In the genomic region with DNA sequence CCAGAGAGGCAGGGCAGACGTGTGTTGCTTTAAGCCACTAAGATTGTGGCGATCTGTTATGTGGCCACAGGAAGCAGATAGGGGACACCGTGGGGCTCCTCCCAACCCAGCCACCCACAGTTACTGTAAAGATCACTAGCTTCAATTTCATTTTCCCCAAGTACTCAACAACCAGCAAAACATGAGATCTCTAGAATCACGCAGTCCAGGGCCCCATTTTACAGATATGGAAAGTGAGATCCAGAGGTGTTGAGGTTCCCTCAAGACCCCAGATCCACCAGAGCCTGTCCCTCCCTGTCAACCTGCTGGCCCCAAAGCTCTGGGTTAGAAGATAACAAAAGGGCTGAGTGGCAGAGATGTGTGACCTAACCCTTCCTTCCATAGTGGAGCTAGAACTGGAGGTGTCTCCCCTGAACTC, we compare ENCODE assay signal across 23 mouse cellular contexts. TPM values are rescaled to one million over a fixed set of nuclear protein-coding genes. Genes with fewer than 3 reads are reported as not detected.
DNase-seq lines count a peak whose midpoint lies in the region; ATAC-seq and TF ChIP-seq lines count a peak whose summit lies in the region.
"Had no signal": no experiment of that assay in that cellular context is flagged by ENCODE, and none has a peak within 500 bp of the region (broad histone marks: within the 10 kb centered on the region; RNA-seq: fewer than 3 reads in every experiment).

No protein-coding gene starts in this region.

- TF ChIP-seq RAD21 in MEL (IDR thresholded peaks at IDR 0.05; ENCODE audit: low read depth, low read length), result no peak

- no peak overlapping the region for H3K9ac ChIP-seq in MEL (ENCODE audit: control insufficient read depth, low read depth, low read length, poor library complexity, severe bottlenecking)
- H3K9ac ChIP-seq in liver, embryonic 11.5 days (ENCODE audit: low read depth, low read length), result peak overlapping the region; percentile 10; the same call in 1 of the 2 replicates
- H3K9ac ChIP-seq: forebrain, embryonic 13.5 days; hindbrain, embryonic 13.5 days; intestine, embryonic 15.5 days; limb, embryonic 12.5 days; lung, embryonic 15.5 days had no signal

- peak; percentile 47 for DNase-seq in MEL (ENCODE audit: low read depth, low spot score)
- no peak for DNase-seq in liver, embryonic 11.5 days (ENCODE audit: low spot score)
- no peak for DNase-seq in kidney, postnatal 4 days
- no peak for DNase-seq in lung, postnatal 10 days
- no peak for DNase-seq in lung, adult 18-20 months
- DNase-seq: adrenal gland, postnatal 25 days; cerebellum, adult 18-20 months; cerebellum, postnatal 25 days; gastrocnemius, postnatal 14 days; heart, adult 2 months; kidney, adult 9 months; kidney, postnatal 25 days; layer of hippocampus, adult 9-11 months; thymus, postnatal 25 days had no signal

- H3K4me2 ChIP-seq in liver, embryonic 11.5 days, result peak overlapping the region; percentile 38
- H3K4me2 ChIP-seq: forebrain, embryonic 13.5 days; hindbrain, embryonic 13.5 days; intestine, embryonic 15.5 days; limb, embryonic 12.5 days; lung, embryonic 15.5 days had no signal

- peak; percentile 57 to 60; a peak in 3 of 4 replicates for TF ChIP-seq EP300 in MEL (IDR thresholded peaks at IDR 0.05; ENCODE audit: low read depth in 1 of 2, low read length in 2 of 2)

- 30% methylated on average over 4 of the region's 4 CpGs for WGBS in bone marrow, adult 2 months
- WGBS in liver, embryonic 11.5 days, result 49% methylated on average over 4 of the region's 4 CpGs

- no peak for TF ChIP-seq POLR2A in MEL (IDR thresholded peaks at IDR 0.05; ENCODE audit: control insufficient read depth in 1 of 2, insufficient read depth in 1 of 2, low read depth in 1 of 2, low read length in 2 of 2, poor library complexity in 1 of 2)
- TF ChIP-seq POLR2A in bone marrow, adult 2 months (IDR thresholded peaks at IDR 0.05; ENCODE audit: borderline replicate concordance, control insufficient read depth, low read depth, low read length), result no peak

- no peaks in the 10 kb centered on the region for H3K27me3 ChIP-seq in MEL (ENCODE audit: control insufficient read depth in 1 of 2, insufficient read depth in 2 of 2, low read length in 2 of 2)
- no peaks in the 10 kb centered on the region for H3K27me3 ChIP-seq in liver, embryonic 11.5 days (replicated peaks; ENCODE audit: control insufficient read depth, insufficient read depth, low read length)
- H3K27me3 ChIP-seq: forebrain, embryonic 13.5 days; hindbrain, embryonic 13.5 days; intestine, embryonic 15.5 days; limb, embryonic 12.5 days; lung, embryonic 15.5 days had no signal

- no peak for TF ChIP-seq CTCF in MEL (IDR thresholded peaks at IDR 0.05 in 2 of 3, conservative IDR thresholded peaks at IDR 0.05 in 1 of 3; ENCODE audit: control insufficient read depth in 1 of 3, insufficient read depth in 1 of 3, low read depth in 2 of 3, low read length in 3 of 3, poor library complexity in 1 of 3, severe bottlenecking in 1 of 3)
- no peak for TF ChIP-seq CTCF in bone marrow, adult 2 months (IDR thresholded peaks at IDR 0.05; ENCODE audit: control insufficient read depth, insufficient read depth, low read length)

- H3K36me3 ChIP-seq in MEL (ENCODE audit: control insufficient read depth in 1 of 2, insufficient read depth in 2 of 2, low read length in 2 of 2), result no peaks in the 10 kb centered on the region
- no peaks in the 10 kb centered on the region for H3K36me3 ChIP-seq in liver, embryonic 11.5 days (ENCODE audit: control insufficient read depth, insufficient read depth, low read length)
- H3K36me3 ChIP-seq: intestine, embryonic 15.5 days; limb, embryonic 12.5 days; lung, embryonic 15.5 days had no signal

- H3K79me2 ChIP-seq in MEL (ENCODE audit: control insufficient read depth, insufficient read depth, low read length, poor library complexity), result no peaks in the 10 kb centered on the region

- no peaks in the 10 kb centered on the region for H3K9me3 ChIP-seq in MEL (replicated peaks; ENCODE audit: insufficient read depth, low read length)
- H3K9me3 ChIP-seq in liver, embryonic 11.5 days (ENCODE audit: control insufficient read depth, low read length), result 0 out of 2 replicates have a peak, but pooled peaks cover 5% of the 10 kb centered on the region
- H3K9me3 ChIP-seq: forebrain, embryonic 13.5 days; hindbrain, embryonic 13.5 days; intestine, embryonic 15.5 days; limb, embryonic 12.5 days; lung, embryonic 15.5 days had no signal

- H3K4me3 ChIP-seq in MEL (ENCODE audit: control insufficient read depth in 1 of 2, insufficient read depth in 1 of 2, low read depth in 2 of 2, low read length in 2 of 2), result no peak overlapping the region
- no peak overlapping the region for H3K4me3 ChIP-seq in bone marrow, adult 2 months (replicated peaks; ENCODE audit: control insufficient read depth, low read depth, low read length)
- no peak overlapping the region for H3K4me3 ChIP-seq in liver, embryonic 11.5 days (ENCODE audit: low read depth, low read length)
- H3K4me3 ChIP-seq: forebrain, embryonic 13.5 days; heart, adult 2 months; hindbrain, embryonic 13.5 days; intestine, embryonic 15.5 days; limb, embryonic 12.5 days; lung, embryonic 15.5 days had no signal

- ATAC-seq in liver, embryonic 11.5 days (replicated peaks; ENCODE audit: low FRiP score), result peak; percentile 90
- ATAC-seq in megakaryocyte, adult 5-6 weeks (ENCODE audit: poor library complexity, severe bottlenecking), result peak; percentile 78
- ATAC-seq: forebrain, embryonic 13.5 days; intestine, embryonic 15.5 days; midbrain, embryonic 16.5 days had no signal

- peak overlapping the region; percentile 34 for H3K27ac ChIP-seq in MEL (ENCODE audit: control insufficient read depth, low read depth, low read length)
- peak overlapping the region; percentile 52 for H3K27ac ChIP-seq in bone marrow, adult 2 months (ENCODE audit: control insufficient read depth, insufficient read depth, low read depth, low read length, poor library complexity)
- H3K27ac ChIP-seq in liver, embryonic 11.5 days (ENCODE audit: low read depth, low read length), result peak overlapping the region; percentile 80
- H3K27ac ChIP-seq: forebrain, embryonic 13.5 days; heart, adult 2 months; hindbrain, embryonic 13.5 days; intestine, embryonic 15.5 days; limb, embryonic 12.5 days; lung, embryonic 15.5 days had no signal

- peaks cover 7 to 14% of the 10 kb centered on the region in 2 experiments; a peak in 3 of 4 replicates for H3K4me1 ChIP-seq in MEL (ENCODE audit: control insufficient read depth in 1 of 2, insufficient read depth in 2 of 2, low read length in 2 of 2)
- H3K4me1 ChIP-seq in bone marrow, adult 2 months (ENCODE audit: control insufficient read depth, insufficient read depth, low read length), result peaks cover 3% of the 10 kb centered on the region
- peaks cover 27% of the 10 kb centered on the region for H3K4me1 ChIP-seq in liver, embryonic 11.5 days (replicated peaks; ENCODE audit: control insufficient read depth, insufficient read depth, low read length)
- H3K4me1 ChIP-seq: forebrain, embryonic 13.5 days; hindbrain, embryonic 13.5 days; intestine, embryonic 15.5 days; limb, embryonic 12.5 days; lung, embryonic 15.5 days had no signal

TF ChIP-seq in MEL, 35 proteins besides CTCF, POLR2A, EP300 and RAD21:
- TF ChIP-seq RCOR1 (IDR thresholded peaks at IDR 0.05; ENCODE audit: low read depth, low read length) (peak; percentile 25; the same call in 1 of the 2 replicates), GATA1 (IDR thresholded peaks at IDR 0.05; ENCODE audit: low read depth, low read length) (peak; percentile 38; the same call in 1 of the 2 replicates), TAL1 (IDR thresholded peaks at IDR 0.05; ENCODE audit: low read length) (peak; percentile 33; the same call in 1 of the 2 replicates), NELFE (IDR thresholded peaks at IDR 0.05; ENCODE audit: low read depth, low read length) (no peak)

RNA-seq across cellular contexts. Expression of gene Plpp7, which starts 20.5 kb away (rescaled TPM):
- 7.3 and 7.6 TPM in 2 replicates for total RNA-seq in MEL (2012; rRNA removed)
- polyA plus RNA-seq in MEL (2012; ENCODE audit: insufficient read depth in 1 of 2, insufficient read length in 2 of 2, low read depth in 1 of 2, low replicate concordance in 2 of 2, missing spikeins in 1 of 2), result 10 to 100 TPM in 1 of 2 experiments, not detected in 1; 15.1 TPM
- polyA plus RNA-seq in bone marrow, adult 2 months (2011; ENCODE audit: insufficient read depth, insufficient read length, low replicate concordance, missing spikeins), result not detected in 2 replicates
- polyA plus RNA-seq in liver, embryonic 11.5 days (2014; fragmentation: Nextera tagmentation; extraction: Ambion mirVana), result 5.3 TPM in 2 replicates
- 0.14 and 0.33 TPM in 2 replicates for total RNA-seq in megakaryocyte, adult 5-6 weeks (2015)
- 0.24 and 1.2 TPM in 2 replicates for total RNA-seq in megakaryocyte, adult 5-6 weeks (2017)
- total RNA-seq: neutrophil, adult 5-6 weeks had no signal

RNA-seq across cellular contexts. Expression of gene Fam78a, which starts 31.2 kb away (rescaled TPM):
- total RNA-seq in MEL (2012; rRNA removed), result 10.7 and 16.0 TPM in 2 replicates
- polyA plus RNA-seq in MEL (2012; ENCODE audit: insufficient read depth in 1 of 2, insufficient read length in 2 of 2, low read depth in 1 of 2, low replicate concordance in 2 of 2, missing spikeins in 1 of 2), result 10 to 100 TPM in 1 of 2 experiments, not detected in 1; 17.4 TPM
- polyA plus RNA-seq in bone marrow, adult 2 months (2011; ENCODE audit: insufficient read depth, insufficient read length, low replicate concordance, missing spikeins), result 11.4 and 12.5 TPM in 2 replicates
- polyA plus RNA-seq in liver, embryonic 11.5 days (2014; fragmentation: Nextera tagmentation; extraction: Ambion mirVana), result 19.2 and 19.8 TPM in 2 replicates
- total RNA-seq in megakaryocyte, adult 5-6 weeks (2015), result 14.4 and 14.7 TPM in 2 replicates
- 11.7 and 13.1 TPM in 2 replicates for total RNA-seq in megakaryocyte, adult 5-6 weeks (2017)

RNA-seq across cellular contexts. Expression of gene Prrc2b, which starts 35.0 kb away (rescaled TPM):
- total RNA-seq in MEL (2012; rRNA removed), result 14.8 and 18.4 TPM in 2 replicates
- 10 to 100 TPM; 42.2 to 42.9 TPM for polyA plus RNA-seq in MEL (2012; ENCODE audit: insufficient read depth in 1 of 2, insufficient read length in 2 of 2, low read depth in 1 of 2, low replicate concordance in 2 of 2, missing spikeins in 1 of 2)
- polyA plus RNA-seq in bone marrow, adult 2 months (2011; ENCODE audit: insufficient read depth, insufficient read length, low replicate concordance, missing spikeins), result 32.3 and 44.5 TPM in 2 replicates
- 37.8 and 48.1 TPM in 2 replicates for polyA plus RNA-seq in liver, embryonic 11.5 days (2014; fragmentation: Nextera tagmentation; extraction: Ambion mirVana)
- total RNA-seq in megakaryocyte, adult 5-6 weeks (2015), result 26.9 and 27.2 TPM in 2 replicates
- total RNA-seq in megakaryocyte, adult 5-6 weeks (2017), result 11.5 and 13.9 TPM in 2 replicates
